Mouse (Mus musculus): ENCODE measurements at regions not wholly inside any gene's neighbourhood (a gene's known extent, or its start where the extent isn't known, plus 50 kb on each side); places are given as distances from the start of the nearest gene placed in this dataset.
A peak's percentile ranks its signal among the peaks of the same experiment; 100 is the strongest.
"Not testable (repeated sequence)": the region's sequence is repeated elsewhere in the genome, so short reads cannot be mapped to it uniquely, and the experiment has no call there.

- not testable (repeated sequence) for H3K36me3 ChIP-seq (ENCODE audit: control insufficient read depth, insufficient read depth, low read length); H3K27ac ChIP-seq (ENCODE audit: insufficient read depth, low read length); H3K27me3 ChIP-seq (ENCODE audit: control insufficient read depth, insufficient read depth, low read length); H3K4me3 ChIP-seq (ENCODE audit: extremely low read depth, insufficient read depth, insufficient read length); H3K4me1 ChIP-seq (ENCODE audit: control insufficient read depth, insufficient read depth, insufficient read length)
- peak in 1 of 2 experiments; percentile 11 for DNase-seq (ENCODE audit: low read depth in 1 of 2, low spot score in 2 of 2)
- 5% methylated on average over 43 of the region's 49 CpGs for WGBS
Measured at GRCm38 (mm10) chr4:145774241-145774761, 94.3 kb upstream of the Zfp986 start.

DNA sequence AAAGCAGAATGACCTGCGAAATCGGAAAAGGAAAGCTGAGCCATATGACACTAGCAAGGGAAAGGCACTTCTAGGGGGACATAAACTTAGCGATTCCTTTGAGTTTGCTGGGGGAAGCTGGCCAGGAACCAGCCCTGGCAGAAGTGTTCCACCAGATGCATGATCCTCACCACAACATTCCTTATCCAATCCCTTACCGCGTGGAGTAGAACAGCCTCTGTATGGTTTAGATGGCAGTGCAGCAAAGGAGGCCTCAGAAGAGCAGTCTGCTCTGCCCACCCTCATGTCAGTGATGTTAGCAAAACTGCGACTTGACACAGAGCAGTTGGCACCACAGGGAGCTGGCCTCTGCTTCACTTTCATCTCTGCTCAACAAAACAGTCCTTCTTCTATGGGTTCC is 93.7 kb upstream of the Zfp986 start:
- H3K27me3 ChIP-seq (ENCODE audit: control insufficient read depth, insufficient read depth, low read length); H3K4me1 ChIP-seq (ENCODE audit: control insufficient read depth, insufficient read depth, insufficient read length); H3K36me3 ChIP-seq (ENCODE audit: control insufficient read depth, insufficient read depth, low read length); DNase-seq (ENCODE audit: low read depth in 1 of 2, low spot score in 2 of 2); H3K4me3 ChIP-seq (ENCODE audit: extremely low read depth, insufficient read depth, insufficient read length); H3K27ac ChIP-seq (ENCODE audit: insufficient read depth, low read length): not testable (repeated sequence)
- WGBS = 39% methylated on average over 2 of the region's 6 CpGs

GRCm38 (mm10) chr4:145776531-145776930 is 92.1 kb upstream of the Zfp986 start:
- H3K36me3 ChIP-seq (ENCODE audit: control insufficient read depth, insufficient read depth, low read length); H3K4me1 ChIP-seq (ENCODE audit: control insufficient read depth, insufficient read depth, insufficient read length); H3K27ac ChIP-seq (ENCODE audit: insufficient read depth, low read length); H3K4me3 ChIP-seq (ENCODE audit: extremely low read depth, insufficient read depth, insufficient read length); DNase-seq (ENCODE audit: low read depth in 1 of 2, low spot score in 2 of 2); H3K27me3 ChIP-seq (ENCODE audit: control insufficient read depth, insufficient read depth, low read length): not testable (repeated sequence)

- not testable (repeated sequence) for H3K4me3 ChIP-seq (ENCODE audit: extremely low read depth, insufficient read depth, insufficient read length); H3K36me3 ChIP-seq (ENCODE audit: control insufficient read depth, insufficient read depth, low read length); H3K4me1 ChIP-seq (ENCODE audit: control insufficient read depth, insufficient read depth, insufficient read length); H3K27me3 ChIP-seq (ENCODE audit: control insufficient read depth, insufficient read depth, low read length); H3K27ac ChIP-seq (ENCODE audit: insufficient read depth, low read length); DNase-seq (ENCODE audit: low read depth in 1 of 2, low spot score in 2 of 2)
- WGBS = no CpG with 5 or more reads among the region's 14 CpGs
Measured at GRCm38 (mm10) chr4:145781281-145781896, 87.2 kb upstream of the Zfp986 start.

DNA sequence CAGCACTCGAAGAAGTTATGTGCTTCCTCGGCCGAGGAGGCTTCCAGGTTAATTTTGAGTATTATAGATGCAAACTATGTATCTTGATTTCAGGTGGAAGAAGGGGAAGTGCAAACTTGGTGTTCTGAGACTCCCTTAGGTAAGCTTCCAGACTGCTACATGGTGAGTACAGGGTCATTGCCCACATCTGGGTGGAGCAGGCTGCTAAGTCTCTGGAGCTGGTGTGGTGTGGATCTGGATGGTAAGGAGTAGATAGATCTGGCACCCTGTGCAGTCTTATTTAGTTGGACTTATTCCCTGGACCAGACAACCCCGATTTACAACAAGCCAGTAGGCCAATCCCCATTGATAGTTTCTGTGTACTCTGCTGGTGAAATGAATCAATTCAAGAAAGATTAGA is 53.9 kb upstream of the Zfp986 start:
- not testable (repeated sequence) for H3K27ac ChIP-seq (ENCODE audit: insufficient read depth, low read length); H3K36me3 ChIP-seq (ENCODE audit: control insufficient read depth, insufficient read depth, low read length); H3K27me3 ChIP-seq (ENCODE audit: control insufficient read depth, insufficient read depth, low read length); DNase-seq (ENCODE audit: low read depth in 1 of 2, low spot score in 2 of 2); H3K4me1 ChIP-seq (ENCODE audit: control insufficient read depth, insufficient read depth, insufficient read length); H3K4me3 ChIP-seq (ENCODE audit: extremely low read depth, insufficient read depth, insufficient read length)
- no CpG with 5 or more reads among the region's 4 CpGs for WGBS

Measured in spleen, adult 2 months (tissue).